In genomic region chr3:116128311-116129204, GRCm38 (mm10) we compare ENCODE assay signal across 8 mouse cellular contexts. TPM values are rescaled to one million over a fixed set of nuclear protein-coding genes. Genes with fewer than 3 reads are reported as not detected.
DNase-seq lines count a peak whose midpoint lies in the region; ATAC-seq lines count a peak whose summit lies in the region.

No protein-coding gene starts in this region.

- H3K4me1 ChIP-seq in kidney, embryonic 15.5 days, result peaks cover 19% of the 10 kb centered on the region
- H3K4me1 ChIP-seq in embryonic facial prominence, embryonic 12.5 days, result peaks cover 13% of the 10 kb centered on the region
- no peaks in the 10 kb centered on the region for H3K4me1 ChIP-seq in hindbrain, embryonic 16.5 days (ENCODE audit: control insufficient read depth, insufficient read depth, low read depth, low read length)
- peaks cover 3% of the 10 kb centered on the region for H3K4me1 ChIP-seq in midbrain, embryonic 16.5 days (ENCODE audit: control insufficient read depth, insufficient read depth, low read length)

- WGBS in kidney, embryonic 15.5 days, result 66% methylated on average over 18 of the region's 18 CpGs
- 38% methylated on average over 18 of the region's 18 CpGs for WGBS in embryonic facial prominence, embryonic 12.5 days
- WGBS in hindbrain, embryonic 16.5 days, result 37% methylated on average over 18 of the region's 18 CpGs
- 21% methylated on average over 18 of the region's 18 CpGs for WGBS in midbrain, embryonic 16.5 days

- 0 out of 2 replicates have a peak, but pooled peaks cover 5% of the 10 kb centered on the region for H3K36me3 ChIP-seq in kidney, embryonic 15.5 days
- peaks cover 9% of the 10 kb centered on the region; the same call in 1 of the 2 replicates for H3K36me3 ChIP-seq in embryonic facial prominence, embryonic 12.5 days
- no peaks in the 10 kb centered on the region for H3K36me3 ChIP-seq in hindbrain, embryonic 16.5 days (ENCODE audit: control insufficient read depth, insufficient read depth, low read length)
- no peaks in the 10 kb centered on the region for H3K36me3 ChIP-seq in midbrain, embryonic 16.5 days (ENCODE audit: control insufficient read depth, insufficient read depth, low read length)

- H3K9me3 ChIP-seq in kidney, embryonic 15.5 days (replicated peaks), result no peaks in the 10 kb centered on the region
- no peaks in the 10 kb centered on the region for H3K9me3 ChIP-seq in embryonic facial prominence, embryonic 12.5 days
- no peaks in the 10 kb centered on the region for H3K9me3 ChIP-seq in hindbrain, embryonic 16.5 days (ENCODE audit: control insufficient read depth, low read length)
- H3K9me3 ChIP-seq in midbrain, embryonic 16.5 days (replicated peaks; ENCODE audit: control insufficient read depth, low read length, poor library complexity, severe bottlenecking), result no peaks in the 10 kb centered on the region

- H3K4me3 ChIP-seq in kidney, embryonic 15.5 days (replicated peaks), result peak overlapping the region; percentile 36
- H3K4me3 ChIP-seq in embryonic facial prominence, embryonic 12.5 days, result peak overlapping the region; percentile 43
- H3K4me3 ChIP-seq in hindbrain, embryonic 16.5 days (ENCODE audit: low read length), result peak overlapping the region; percentile 33
- H3K4me3 ChIP-seq in midbrain, embryonic 16.5 days (ENCODE audit: low read depth, low read length), result peak overlapping the region; percentile 28

- ATAC-seq in kidney, embryonic 15.5 days (replicated peaks; ENCODE audit: low FRiP score), result 0 out of 2 replicates have a peak, but pooled peaks have one; percentile 35
- no peak for ATAC-seq in embryonic facial prominence, embryonic 12.5 days (ENCODE audit: insufficient number of reproducible peaks, insufficient read depth, low FRiP score, low TSS enrichment)
- ATAC-seq in hindbrain, embryonic 16.5 days, result peak; percentile 41; the same call in 1 of the 2 replicates
- ATAC-seq in midbrain, embryonic 16.5 days, result peak; percentile 69

- H3K9ac ChIP-seq in kidney, embryonic 15.5 days, result 0 out of 2 replicates have a peak overlapping the region, but pooled peaks have one; percentile 11
- peak overlapping the region; percentile 49 for H3K9ac ChIP-seq in embryonic facial prominence, embryonic 12.5 days
- peak overlapping the region; percentile 25 for H3K9ac ChIP-seq in hindbrain, embryonic 16.5 days (ENCODE audit: low read depth, low read length)
- H3K9ac ChIP-seq in midbrain, embryonic 16.5 days (ENCODE audit: low read depth, low read length), result no peak overlapping the region

- DNase-seq in kidney, postnatal 14 days, result no peak
- no peak for DNase-seq in right cerebral cortex, postnatal 14 days
- DNase-seq in thymus, postnatal 14 days, result no peak
- DNase-seq in gastrocnemius, postnatal 4 days (ENCODE audit: low spot score in 2 of 2), result no peak

- H3K4me2 ChIP-seq in kidney, embryonic 15.5 days, result peak overlapping the region; percentile 56
- peak overlapping the region; percentile 56 for H3K4me2 ChIP-seq in embryonic facial prominence, embryonic 12.5 days (replicated peaks)
- H3K4me2 ChIP-seq in hindbrain, embryonic 16.5 days (ENCODE audit: low read length), result peak overlapping the region; percentile 49
- H3K4me2 ChIP-seq in midbrain, embryonic 16.5 days (ENCODE audit: low read length), result peak overlapping the region; percentile 45

- peak overlapping the region; percentile 45 for H3K27ac ChIP-seq in kidney, embryonic 15.5 days
- H3K27ac ChIP-seq in embryonic facial prominence, embryonic 12.5 days, result peak overlapping the region; percentile 75
- peak overlapping the region; percentile 31; the same call in 1 of the 2 replicates for H3K27ac ChIP-seq in hindbrain, embryonic 16.5 days (ENCODE audit: low read depth, low read length)
- H3K27ac ChIP-seq in midbrain, embryonic 16.5 days (ENCODE audit: low read length), result 0 out of 2 replicates have a peak overlapping the region, but pooled peaks have one; percentile 44

- H3K27me3 ChIP-seq in kidney, embryonic 15.5 days, result no peaks in the 10 kb centered on the region
- no peaks in the 10 kb centered on the region for H3K27me3 ChIP-seq in embryonic facial prominence, embryonic 12.5 days
- no peaks in the 10 kb centered on the region for H3K27me3 ChIP-seq in hindbrain, embryonic 16.5 days (replicated peaks; ENCODE audit: control insufficient read depth, insufficient read depth, low read length)
- H3K27me3 ChIP-seq in midbrain, embryonic 16.5 days (ENCODE audit: control insufficient read depth, insufficient read depth, low read depth, low read length), result no peaks in the 10 kb centered on the region

RNA-seq across cellular contexts. Expression of gene Vcam1, which starts 0.9 kb away (rescaled TPM):
- polyA plus RNA-seq in kidney, embryonic 15.5 days (2015; fragmentation: Nextera tagmentation; extraction: Ambion mirVana), result 41.7 and 42.2 TPM in 2 replicates
- 58.8 and 69.4 TPM in 2 replicates for polyA plus RNA-seq in embryonic facial prominence, embryonic 12.5 days (2016; fragmentation: Nextera tagmentation; extraction: Ambion mirVana)
- polyA plus RNA-seq in hindbrain, embryonic 16.5 days (2015; fragmentation: Nextera tagmentation; extraction: Ambion mirVana), result 38.7 and 42.0 TPM in 2 replicates
- 30.8 and 39.8 TPM in 2 replicates for polyA plus RNA-seq in midbrain, embryonic 16.5 days (2015; fragmentation: Nextera tagmentation; extraction: Ambion mirVana)
- 10 to 100 TPM; 20.4 to 21.9 TPM for total RNA-seq in gastrocnemius, postnatal 4 days (2021)
